Mouse (Mus musculus) embryonic fibroblast, embryonic 13.5 days (primary cell): Measurements from ENCODE around the gene Unc13d. TPM values are rescaled to one million over a fixed set of nuclear protein-coding genes. Genes with fewer than 3 reads are reported as not detected.

Source experiments
- H3K27ac ChIP-seq: 2 replicates; pipeline ENCODE4 v1.5.1; 2012; ENCODE audit warnings: low read length, control low read depth, inconsistent platforms; ENCODE audit not compliant: insufficient read depth
- H3K4me1 ChIP-seq: 2 replicates; pipeline ENCODE4 v1.6.1; 2011; ENCODE audit warnings: low read length; ENCODE audit not compliant: control insufficient read depth, insufficient read depth
- H3K4me3 ChIP-seq: 2 replicates; pipeline ENCODE4 v1.5.1; 2011; ENCODE audit warnings: mild to moderate bottlenecking, control low read depth, low read length; ENCODE audit not compliant: insufficient read depth
- CTCF ChIP-seq: IDR thresholded peaks from 2 replicates; pipeline ENCODE4 v1.5.1; 2011; ENCODE audit warnings: mild to moderate bottlenecking, control low read depth, low read length, moderate library complexity, borderline replicate concordance; ENCODE audit not compliant: insufficient read depth
- POLR2A ChIP-seq: IDR thresholded peaks from 2 replicates; pipeline ENCODE4 v1.6.1; 2011; ENCODE audit warnings: low read depth, mild to moderate bottlenecking, control low read depth, low read length, moderate library complexity
- polyA plus RNA-seq: library from polyadenylated mRNA; stranded (reverse); fragments of >200 nt; gene quantifications from 2 replicates; pipeline ENCODE4 v1.2.4, GENCODE M21; 2011; ENCODE audit warnings: low read depth; ENCODE audit not compliant: missing spikeins, insufficient read length

Gene Unc13d
- polyA plus RNA-seq, 1 experiment: not detected

DNA sequence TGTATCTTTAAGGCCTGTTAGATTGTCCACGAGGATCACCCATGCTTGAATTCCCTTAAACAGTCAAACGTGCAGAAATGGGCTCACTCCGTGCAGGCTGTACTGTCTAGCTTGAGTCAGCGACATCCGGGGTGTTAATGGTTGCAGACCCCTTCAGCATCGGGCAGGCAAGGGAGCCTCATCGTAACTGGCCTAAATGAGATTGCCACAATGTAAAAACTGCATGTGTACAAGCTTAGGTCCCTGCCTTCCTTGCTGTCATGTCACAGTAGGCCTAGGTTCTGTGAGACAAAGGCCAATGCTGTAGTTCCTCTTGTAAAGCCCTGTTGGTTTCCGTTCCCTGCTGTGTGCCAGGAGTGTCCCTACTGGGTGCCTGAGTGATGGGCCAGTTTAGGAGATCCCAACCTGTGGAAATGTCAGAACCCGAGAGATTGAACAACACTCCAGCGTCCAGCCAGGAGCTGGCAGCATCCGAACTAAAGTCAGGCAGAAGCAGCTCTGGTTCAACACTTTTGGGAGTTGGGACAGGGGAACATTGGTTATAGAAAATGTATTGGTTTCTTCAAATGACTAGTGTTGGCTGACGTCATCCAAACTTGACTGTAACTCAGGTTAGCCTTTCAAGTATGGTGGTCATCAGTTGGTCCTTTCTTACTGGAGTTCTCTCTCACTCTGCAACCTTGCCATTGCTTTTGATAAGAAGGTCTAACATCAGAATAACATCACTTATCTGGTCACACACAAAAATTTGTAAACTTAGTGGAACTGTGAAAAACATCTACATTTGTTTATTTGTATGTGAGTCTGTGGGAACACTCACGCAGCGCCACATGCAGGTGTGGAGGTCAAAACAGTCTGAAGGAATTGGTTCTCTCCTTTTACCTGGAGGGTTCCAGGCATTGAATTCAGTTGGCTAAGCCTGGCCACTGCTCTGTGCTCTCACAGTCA, 46.6 kb downstream of the Unc13d start:
- no peak for TF ChIP-seq CTCF
- peak; percentile 70 for TF ChIP-seq POLR2A
- H3K4me1 ChIP-seq: no peaks in the 10 kb centered on the region
- peak overlapping the region; percentile 62 for H3K4me3 ChIP-seq
- peak overlapping the region; percentile 97 for H3K27ac ChIP-seq

DNA sequence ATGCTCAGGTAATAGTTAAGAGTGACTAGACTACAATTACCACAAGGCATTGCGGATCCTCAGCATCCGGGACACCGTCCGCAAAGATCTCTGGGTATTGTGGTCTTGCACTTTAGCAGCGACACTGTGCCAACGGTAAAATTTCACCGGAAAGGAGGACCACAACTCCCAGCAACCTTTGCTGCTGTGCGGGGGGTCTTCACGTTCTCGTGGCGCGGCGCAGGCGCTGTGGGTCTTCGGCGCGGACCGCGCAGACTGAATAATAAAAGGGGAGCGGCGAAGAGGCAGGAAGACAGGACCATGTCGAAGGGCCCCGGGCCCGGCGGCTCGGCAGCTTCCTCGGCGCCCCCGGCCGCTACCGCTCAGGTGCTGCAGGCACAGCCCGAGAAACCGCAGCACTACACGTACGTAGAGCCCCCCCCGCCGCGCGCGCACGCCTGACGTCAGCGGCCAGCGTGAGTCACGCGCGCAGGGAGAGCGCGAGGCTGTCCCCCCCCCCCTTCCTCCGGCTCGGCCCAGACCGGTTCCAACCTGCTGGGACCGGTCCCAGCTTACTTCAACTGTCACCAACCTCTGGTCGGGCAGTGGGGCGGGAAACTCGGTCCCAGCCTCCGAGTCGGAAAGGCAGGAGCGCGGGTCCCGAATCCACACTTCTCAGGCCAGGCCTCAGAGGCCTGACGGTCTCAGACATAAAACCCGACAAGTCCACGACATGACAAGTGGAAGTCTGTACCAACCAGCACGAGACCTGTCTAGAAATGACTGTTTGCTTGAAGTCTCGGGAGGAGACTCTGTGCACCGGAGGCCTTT, 47.5 kb downstream of the Unc13d start, which contains the start of gene Unk:
Gene Unk, plus strand, starts transcription at position 235 of the 810 bp plus-strand sequence.
- TF ChIP-seq POLR2A: peak; percentile 81
- no peak for TF ChIP-seq CTCF

DNA sequence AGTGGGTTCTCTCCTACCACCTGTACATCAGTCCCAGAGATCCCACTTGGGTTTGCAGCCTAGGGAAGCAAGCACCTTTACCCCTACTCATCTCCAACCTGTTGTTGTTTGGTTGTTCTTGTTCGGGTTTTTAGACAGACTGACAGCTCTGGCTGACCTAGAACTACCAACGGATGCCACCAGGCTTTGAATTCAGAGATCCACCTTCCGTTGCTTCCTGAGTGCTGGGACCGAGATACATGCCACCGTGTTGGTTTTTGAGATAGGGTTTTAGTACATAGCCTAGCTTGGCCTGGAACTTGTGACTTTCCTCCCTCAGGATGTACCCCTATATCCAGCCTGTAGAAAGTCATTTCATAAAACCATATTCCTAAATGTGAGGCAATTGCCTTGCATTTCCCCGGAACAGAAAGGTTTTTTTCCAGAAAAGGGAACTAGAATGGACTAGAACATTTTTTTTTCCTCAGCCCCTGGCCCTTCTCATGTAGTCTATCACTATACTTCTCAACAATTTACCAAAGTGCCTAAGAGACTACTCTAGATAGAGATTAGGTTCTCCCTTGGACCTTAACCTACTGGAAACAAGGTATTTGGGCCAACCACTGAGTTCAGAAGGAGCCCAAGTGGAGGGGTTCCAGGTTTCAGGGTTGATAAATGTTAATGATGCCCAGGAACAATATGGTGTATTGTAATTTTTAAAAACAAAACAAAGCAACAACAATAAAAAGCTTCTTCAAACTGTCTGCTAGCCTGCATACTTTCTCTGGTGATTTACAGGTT, 48.5 kb downstream of the Unc13d start:
- no peaks in the 10 kb centered on the region for H3K4me1 ChIP-seq
- TF ChIP-seq CTCF (no peak), POLR2A (no peak)
- H3K4me3 ChIP-seq: peak overlapping the region; percentile 41; the same call in 1 of the 2 replicates
- no peak overlapping the region for H3K27ac ChIP-seq

More for the DNA sequence above, 47.5 kb downstream of the Unc13d start, which contains the start of gene Unk:
- Histone ChIP-seq H3K27ac (peak within 1 kb of the TSS; percentile 97), H3K4me3 (peak within 1 kb of the TSS; percentile 62), H3K4me1 (no peaks in the 10 kb centered on the region)

DNA sequence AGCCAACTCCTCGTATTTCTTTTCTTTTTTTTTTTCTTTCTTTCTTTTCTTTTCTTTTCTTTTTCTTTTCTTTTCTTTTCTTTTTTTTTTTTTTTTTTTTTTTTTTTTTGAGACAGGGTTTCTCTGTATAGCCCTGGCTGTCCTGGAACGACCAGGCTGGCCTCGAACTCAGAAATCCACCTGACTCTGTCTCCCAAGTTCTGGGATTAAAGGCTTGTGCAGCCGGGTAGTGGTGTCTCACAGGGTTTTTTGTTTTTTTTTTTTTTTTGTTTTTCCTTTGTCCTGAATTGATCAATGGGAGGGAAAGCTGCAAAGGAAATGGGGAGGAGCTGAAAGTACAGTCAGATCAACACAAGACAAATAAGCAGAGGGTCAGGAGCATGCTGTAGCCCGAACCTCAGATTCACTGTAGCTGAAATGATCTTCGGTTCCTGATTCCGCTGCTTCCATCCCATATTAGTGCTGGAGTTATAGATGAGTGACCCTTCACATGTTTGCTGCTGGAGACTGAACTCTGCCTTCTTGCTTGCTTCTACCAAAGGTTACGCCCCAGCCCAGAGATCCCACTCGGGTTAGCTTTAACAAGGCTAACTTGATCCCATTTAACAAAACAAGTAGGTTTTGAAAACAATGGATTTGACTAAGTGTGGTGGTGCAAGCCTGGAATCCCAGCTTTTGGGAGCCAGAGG, 49.4 kb downstream of the Unc13d start:
- Histone ChIP-seq H3K4me1 (no peaks in the 10 kb centered on the region), H3K27ac (no peak overlapping the region), H3K4me3 (no peak overlapping the region)
- TF ChIP-seq POLR2A (no peak), CTCF (no peak)

DNA sequence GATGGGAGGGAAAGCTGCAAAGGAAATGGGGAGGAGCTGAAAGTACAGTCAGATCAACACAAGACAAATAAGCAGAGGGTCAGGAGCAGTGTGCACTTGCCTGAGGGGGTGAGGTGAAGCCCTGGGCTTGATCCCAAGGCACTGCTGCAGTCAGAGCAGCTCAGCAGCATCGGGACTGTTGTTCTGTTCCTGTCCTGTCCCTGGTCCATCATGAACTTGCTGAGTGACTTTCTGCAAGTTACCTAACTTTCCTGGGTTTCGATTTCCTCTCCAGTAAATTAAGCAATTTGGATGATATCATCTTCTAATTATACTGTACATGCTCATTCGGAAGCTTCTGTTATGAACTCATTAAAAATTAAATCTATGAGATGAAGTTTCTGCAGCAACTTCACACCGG, 50.0 kb downstream of the Unc13d start, which contains the start of gene H3f3b:
Gene H3f3b, minus strand, starts transcription at position 207 of the 400 bp plus-strand sequence.
- TF ChIP-seq CTCF (no peak), POLR2A (no peak)

DNA sequence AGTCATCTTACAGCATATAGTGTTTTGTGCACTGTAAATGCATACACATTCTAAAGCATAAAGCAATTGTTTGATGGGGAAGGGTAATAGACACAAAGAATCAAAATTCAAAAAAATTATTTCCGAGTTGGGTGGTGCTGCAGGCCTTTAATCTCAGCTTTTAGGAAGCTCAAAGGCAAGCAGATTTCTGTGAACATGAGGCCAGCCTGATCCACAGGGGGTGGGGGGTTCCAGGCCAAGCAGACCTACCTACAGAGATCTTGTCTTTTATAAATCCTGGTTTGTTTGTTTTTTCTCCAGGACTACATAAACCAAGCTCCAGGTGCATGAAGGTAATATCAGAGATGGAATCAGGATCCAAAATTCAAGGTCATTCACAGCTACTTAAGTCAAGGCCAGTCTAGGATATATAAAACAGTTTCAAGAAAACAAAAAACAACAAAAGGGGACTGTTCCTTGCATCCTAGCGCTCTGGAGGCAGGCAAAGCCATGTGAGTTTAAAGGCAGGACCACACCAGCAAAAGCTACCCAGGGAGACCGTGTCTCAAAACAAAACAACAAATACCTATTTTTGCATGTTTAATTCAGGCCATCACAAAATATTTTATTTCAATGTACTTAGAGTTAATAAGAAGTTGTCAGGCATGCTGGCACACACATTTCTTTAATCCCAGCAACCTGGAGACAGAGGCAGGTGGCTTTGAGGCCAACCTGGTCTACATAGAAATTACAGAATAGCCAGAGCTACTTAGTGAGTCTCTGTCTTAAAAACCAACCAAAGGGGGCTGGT, 52.5 kb downstream of the Unc13d start:
- Histone ChIP-seq H3K4me3 (no peak overlapping the region), H3K4me1 (no peaks in the 10 kb centered on the region), H3K27ac (no peak overlapping the region)
- TF ChIP-seq CTCF: no peak
- no peak for TF ChIP-seq POLR2A

More for the DNA sequence above, 50.0 kb downstream of the Unc13d start, which contains the start of gene H3f3b:
- no peaks in the 10 kb centered on the region for H3K4me1 ChIP-seq
- no peak within 1 kb of the TSS for H3K27ac ChIP-seq
- no peak within 1 kb of the TSS for H3K4me3 ChIP-seq

DNA sequence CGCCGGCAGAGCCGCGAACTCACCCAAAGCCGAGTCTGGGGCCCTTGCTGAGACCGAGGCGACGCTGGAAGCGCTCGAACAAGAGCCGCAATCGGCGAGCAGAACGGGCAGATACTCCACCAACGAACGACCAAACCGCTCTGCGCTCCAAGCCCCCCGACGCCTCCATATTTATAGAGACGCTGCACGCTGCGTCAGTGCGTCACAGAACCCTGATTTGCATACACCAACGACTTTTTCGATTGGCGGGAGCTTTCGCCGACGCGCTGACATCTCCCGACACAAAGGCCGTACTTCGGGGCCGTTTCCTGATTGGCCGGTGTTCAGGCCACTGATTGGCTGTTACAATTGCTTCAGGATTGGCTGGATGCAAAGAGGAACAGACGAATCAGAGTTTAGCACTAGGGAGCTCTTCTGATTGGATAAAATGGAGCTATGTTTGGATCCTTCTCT, 53.4 kb downstream of the Unc13d start:
- peak; percentile 100 for TF ChIP-seq POLR2A
- no peak for TF ChIP-seq CTCF
- peak overlapping the region; percentile 74 for H3K4me3 ChIP-seq
- no peaks in the 10 kb centered on the region for H3K4me1 ChIP-seq
- peak overlapping the region; percentile 98 for H3K27ac ChIP-seq
